Mouse (Mus musculus): ENCODE measurements around the gene Cacnb2. TPM values are rescaled to one million over a fixed set of nuclear protein-coding genes. Genes with fewer than 3 reads are reported as not detected.

Cacnb2 gene
- polyA plus RNA-seq, 1 experiment from 2014 or later = 1.6 TPM

DNA sequence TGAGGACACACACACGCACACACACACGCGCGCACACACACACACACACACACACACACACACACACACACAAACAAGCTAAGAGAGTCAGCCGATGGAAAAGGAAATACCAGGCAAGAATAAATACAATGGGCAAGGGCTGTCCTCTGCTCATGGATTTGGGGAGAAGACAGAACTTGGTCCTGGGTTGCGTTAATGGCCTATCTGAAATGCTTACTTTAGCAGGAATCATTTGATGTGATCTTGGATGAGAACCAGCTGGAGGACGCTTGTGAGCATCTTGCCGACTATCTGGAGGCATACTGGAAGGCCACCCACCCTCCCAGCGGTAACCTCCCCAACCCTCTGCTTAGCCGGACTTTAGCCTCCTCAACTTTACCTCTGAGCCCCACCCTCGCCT is 381.1 kb downstream of the Cacnb2 start:
- Histone ChIP-seq H3K27ac (no peak overlapping the region), H3K4me2 (replicated peaks) (no peak overlapping the region), H3K36me3 (no peaks in the 10 kb centered on the region), H3K27me3 (replicated peaks) (no peaks in the 10 kb centered on the region), H3K4me3 (replicated peaks) (no peak overlapping the region), H3K4me1 (replicated peaks) (no peaks in the 10 kb centered on the region), H3K9ac (no peak overlapping the region), H3K9me3 (no peaks in the 10 kb centered on the region)
- ATAC-seq = 0 out of 2 replicates have a peak, but pooled peaks have one; percentile 25
- 68% methylated on average over 11 of the region's 11 CpGs for WGBS

DNA sequence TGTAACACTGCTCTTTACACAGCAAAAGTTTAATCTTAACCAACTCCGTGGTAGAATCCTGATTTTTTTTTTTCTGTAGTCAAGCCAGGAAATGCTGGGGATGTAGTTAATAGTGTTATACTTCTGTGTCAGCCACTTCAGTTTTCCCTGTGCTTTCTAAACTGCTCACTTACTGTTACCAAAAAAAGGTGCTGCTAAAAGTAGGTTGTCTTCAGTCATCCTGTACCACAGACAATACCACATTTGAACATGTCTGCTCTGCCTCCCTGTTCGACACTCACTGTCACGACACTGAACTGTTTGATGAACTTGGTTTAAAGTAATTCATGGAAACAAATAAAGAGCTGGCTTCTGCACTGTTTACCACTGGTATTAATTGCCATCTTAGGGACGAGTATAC is 385.6 kb downstream of the Cacnb2 start:
- WGBS = 78% methylated on average over 4 of the region's 4 CpGs
- H3K27ac ChIP-seq = no peak overlapping the region

DNA sequence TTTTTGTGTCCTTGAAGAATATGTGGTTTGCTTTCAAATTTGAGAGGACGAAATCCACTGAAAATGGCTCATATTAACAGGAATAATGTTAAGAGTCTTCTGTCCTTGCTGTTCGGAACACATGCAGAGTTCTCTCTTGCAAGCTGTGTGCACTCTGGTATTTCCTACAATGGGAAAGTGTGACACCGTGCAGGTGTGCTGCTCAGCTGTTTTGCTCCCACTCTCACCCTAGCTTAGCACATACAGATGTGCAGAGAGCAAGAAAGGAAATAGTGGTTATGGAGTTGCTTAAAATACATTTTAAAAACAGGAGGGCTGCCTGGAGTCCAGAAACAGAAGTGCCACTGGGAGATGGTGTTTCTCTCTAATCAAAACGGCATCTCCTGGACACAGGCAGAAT is 386.5 kb downstream of the Cacnb2 start:
- Histone ChIP-seq H3K4me1 (replicated peaks) (no peaks in the 10 kb centered on the region), H3K4me2 (replicated peaks) (no peak overlapping the region), H3K4me3 (replicated peaks) (no peak overlapping the region), H3K27me3 (replicated peaks) (no peaks in the 10 kb centered on the region), H3K9me3 (no peaks in the 10 kb centered on the region), H3K27ac (no peak overlapping the region), H3K36me3 (no peaks in the 10 kb centered on the region), H3K9ac (no peak overlapping the region)
- ATAC-seq = no peak
- 85% methylated on average over 4 of the region's 4 CpGs for WGBS

More for the DNA sequence above, 385.6 kb downstream of the Cacnb2 start:
- Histone ChIP-seq H3K9me3 (no peaks in the 10 kb centered on the region), H3K4me1 (replicated peaks) (no peaks in the 10 kb centered on the region), H3K9ac (no peak overlapping the region), H3K4me2 (replicated peaks) (no peak overlapping the region), H3K4me3 (replicated peaks) (no peak overlapping the region), H3K27me3 (replicated peaks) (no peaks in the 10 kb centered on the region), H3K36me3 (no peaks in the 10 kb centered on the region)
- ATAC-seq = no peak

DNA sequence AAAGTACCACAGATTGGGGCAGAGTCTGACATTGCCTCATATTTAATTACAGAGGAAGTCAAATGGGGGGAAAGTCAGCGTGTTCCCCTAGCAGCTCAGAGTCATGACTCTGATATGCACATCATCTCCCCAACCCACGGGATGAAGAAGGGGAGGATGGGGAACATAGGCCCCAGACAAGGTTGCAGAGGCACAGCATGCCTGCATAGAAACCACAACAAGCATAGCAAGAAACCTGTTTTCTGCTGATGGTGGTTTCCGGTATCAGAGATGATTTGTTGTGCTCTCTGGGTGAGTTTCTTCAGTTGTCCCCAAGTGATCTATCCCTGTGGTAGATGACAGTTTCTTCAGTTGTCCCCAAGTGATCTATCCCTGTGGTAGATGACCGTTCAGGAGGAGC is 389.6 kb downstream of the Cacnb2 start:
- no peak for ATAC-seq
- Histone ChIP-seq H3K4me3 (replicated peaks) (no peak overlapping the region), H3K9ac (no peak overlapping the region), H3K4me2 (replicated peaks) (no peak overlapping the region), H3K9me3 (no peaks in the 10 kb centered on the region), H3K4me1 (replicated peaks) (no peaks in the 10 kb centered on the region), H3K27me3 (replicated peaks) (no peaks in the 10 kb centered on the region), H3K36me3 (no peaks in the 10 kb centered on the region), H3K27ac (no peak overlapping the region)
- WGBS = 92% methylated on average over 4 of the region's 4 CpGs

DNA sequence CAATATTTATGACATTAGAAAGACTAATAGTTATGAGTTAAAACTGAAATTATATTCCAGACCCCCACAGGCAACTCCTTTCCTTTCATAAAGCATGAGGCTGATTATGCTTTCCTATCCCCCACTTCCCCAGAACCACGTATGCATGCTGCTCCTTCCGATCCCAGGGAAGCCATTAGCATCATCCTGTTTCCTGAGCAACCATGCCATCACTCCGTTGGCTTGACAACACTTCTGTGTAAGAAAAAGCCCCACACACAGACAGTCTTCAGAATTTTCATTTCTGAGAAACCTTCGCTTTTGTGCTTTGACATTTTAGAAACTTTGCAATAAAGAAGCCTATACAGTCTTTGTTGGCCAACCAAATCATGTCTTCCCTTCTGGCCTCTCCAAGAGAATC is 393.1 kb downstream of the Cacnb2 start:
- ATAC-seq = no peak
- H3K27ac ChIP-seq = no peak overlapping the region
- H3K4me2 ChIP-seq (replicated peaks) = no peak overlapping the region
- no peak overlapping the region for H3K4me3 ChIP-seq (replicated peaks)
- no peaks in the 10 kb centered on the region for H3K9me3 ChIP-seq
- WGBS = 87% methylated on average over 4 of the region's 4 CpGs
- H3K9ac ChIP-seq = no peak overlapping the region
- no peaks in the 10 kb centered on the region for H3K36me3 ChIP-seq
- H3K27me3 ChIP-seq (replicated peaks) = no peaks in the 10 kb centered on the region
- no peaks in the 10 kb centered on the region for H3K4me1 ChIP-seq (replicated peaks)

DNA sequence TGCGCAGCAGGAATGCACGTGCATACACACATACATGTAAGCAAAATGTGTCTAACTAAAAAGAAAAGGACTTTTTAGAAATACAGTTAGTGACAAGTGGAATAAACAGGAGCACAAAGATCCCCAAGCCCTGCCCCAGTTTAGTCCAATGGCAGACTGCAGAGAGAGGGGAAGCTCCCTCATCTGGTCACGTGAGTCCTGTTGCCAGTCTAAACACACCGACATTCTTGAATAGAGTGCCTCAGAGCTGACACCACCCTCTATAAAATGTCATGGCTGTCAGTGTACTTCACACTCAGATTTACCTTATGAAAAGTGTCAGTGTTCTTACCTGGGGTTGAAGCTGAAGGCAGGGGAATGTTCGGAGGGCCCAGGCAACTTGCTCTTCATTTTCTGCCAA is 394.9 kb downstream of the Cacnb2 start:
- Histone ChIP-seq H3K9me3 (no peaks in the 10 kb centered on the region), H3K9ac (no peak overlapping the region), H3K4me3 (replicated peaks) (no peak overlapping the region), H3K27me3 (replicated peaks) (no peaks in the 10 kb centered on the region), H3K27ac (no peak overlapping the region), H3K4me2 (replicated peaks) (no peak overlapping the region), H3K4me1 (replicated peaks) (no peaks in the 10 kb centered on the region), H3K36me3 (no peaks in the 10 kb centered on the region)
- 74% methylated on average over 5 of the region's 5 CpGs for WGBS
- ATAC-seq = no peak

DNA sequence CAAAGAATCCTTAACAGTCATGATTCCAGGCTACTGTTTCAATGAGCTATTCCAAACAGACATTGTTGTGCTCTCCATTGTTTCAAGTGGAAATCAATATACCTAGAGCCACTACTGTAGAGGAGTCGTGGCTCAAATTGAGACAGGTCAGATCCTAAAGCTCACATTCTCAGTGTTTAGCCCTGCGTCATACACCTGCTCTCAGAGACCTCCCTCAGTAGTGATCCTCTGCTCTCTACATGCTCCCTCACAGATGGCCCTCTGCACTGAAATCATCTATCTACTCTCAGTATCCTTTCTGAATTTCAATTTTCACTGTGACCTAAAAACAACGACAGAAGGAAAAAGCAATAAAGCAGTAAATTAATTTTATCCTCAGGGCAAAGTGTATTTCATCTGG is 404.6 kb downstream of the Cacnb2 start:
- Histone ChIP-seq H3K27me3 (replicated peaks) (no peaks in the 10 kb centered on the region), H3K4me2 (replicated peaks) (no peak overlapping the region), H3K4me1 (replicated peaks) (no peaks in the 10 kb centered on the region), H3K36me3 (no peaks in the 10 kb centered on the region), H3K27ac (no peak overlapping the region), H3K4me3 (replicated peaks) (no peak overlapping the region), H3K9ac (no peak overlapping the region), H3K9me3 (no peaks in the 10 kb centered on the region)
- ATAC-seq = no peak
- WGBS = 85% methylated on average over 3 of the region's 3 CpGs

DNA sequence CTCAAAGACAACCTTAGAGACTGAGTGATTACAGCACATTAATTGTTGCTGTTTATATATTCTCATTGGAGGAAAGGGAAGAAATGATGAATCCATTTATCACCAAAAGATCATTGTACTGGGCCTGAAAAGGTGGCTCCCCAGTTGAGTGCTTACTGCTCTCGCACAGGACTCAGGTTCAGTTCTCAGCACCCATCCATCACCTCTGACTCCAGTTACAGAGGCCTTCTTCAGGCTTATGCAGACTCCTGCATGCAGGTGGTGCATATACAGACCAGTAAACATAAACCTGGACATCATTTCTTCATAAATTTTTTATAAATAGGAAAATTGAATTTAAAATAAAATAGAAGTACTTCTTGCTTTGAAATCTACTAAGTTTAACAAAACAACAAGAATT is 405.2 kb downstream of the Cacnb2 start:
- 93% methylated on average over 1 of the region's 1 CpGs for WGBS

DNA sequence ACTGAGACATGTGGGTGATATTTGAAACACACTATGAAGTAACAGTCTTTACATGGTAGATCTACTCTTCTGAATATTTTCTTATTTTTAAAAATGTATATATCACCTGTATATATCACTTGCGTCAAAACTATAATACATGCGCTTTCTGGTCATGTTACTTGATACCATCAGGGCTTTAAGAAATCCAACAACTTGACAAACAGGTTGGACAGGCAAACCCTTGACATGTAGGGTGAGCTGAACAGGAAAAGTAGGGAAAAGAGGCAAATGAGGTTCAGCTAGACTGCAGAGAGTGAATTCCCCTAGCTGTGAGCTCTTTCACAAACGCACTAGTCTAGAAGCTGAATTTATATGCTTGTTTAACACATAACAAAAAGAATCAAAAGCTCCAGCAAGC is 423.9 kb downstream of the Cacnb2 start:
- Histone ChIP-seq H3K36me3 (no peaks in the 10 kb centered on the region; the same call in 1 of the 2 replicates), H3K9ac (no peak overlapping the region), H3K4me2 (replicated peaks) (no peak overlapping the region), H3K27ac (no peak overlapping the region), H3K4me1 (replicated peaks) (no peaks in the 10 kb centered on the region), H3K9me3 (no peaks in the 10 kb centered on the region), H3K27me3 (replicated peaks) (no peaks in the 10 kb centered on the region), H3K4me3 (replicated peaks) (no peak overlapping the region)
- WGBS = 92% methylated on average over 3 of the region's 3 CpGs
- ATAC-seq = no peak

More for the DNA sequence above, 405.2 kb downstream of the Cacnb2 start:
- no peaks in the 10 kb centered on the region for H3K27me3 ChIP-seq (replicated peaks)
- no peaks in the 10 kb centered on the region for H3K4me1 ChIP-seq (replicated peaks)
- no peaks in the 10 kb centered on the region for H3K9me3 ChIP-seq
- H3K4me3 ChIP-seq (replicated peaks) = no peak overlapping the region
- no peak overlapping the region for H3K9ac ChIP-seq
- ATAC-seq = no peak
- H3K27ac ChIP-seq = no peak overlapping the region
- no peaks in the 10 kb centered on the region for H3K36me3 ChIP-seq
- H3K4me2 ChIP-seq (replicated peaks) = no peak overlapping the region

DNA sequence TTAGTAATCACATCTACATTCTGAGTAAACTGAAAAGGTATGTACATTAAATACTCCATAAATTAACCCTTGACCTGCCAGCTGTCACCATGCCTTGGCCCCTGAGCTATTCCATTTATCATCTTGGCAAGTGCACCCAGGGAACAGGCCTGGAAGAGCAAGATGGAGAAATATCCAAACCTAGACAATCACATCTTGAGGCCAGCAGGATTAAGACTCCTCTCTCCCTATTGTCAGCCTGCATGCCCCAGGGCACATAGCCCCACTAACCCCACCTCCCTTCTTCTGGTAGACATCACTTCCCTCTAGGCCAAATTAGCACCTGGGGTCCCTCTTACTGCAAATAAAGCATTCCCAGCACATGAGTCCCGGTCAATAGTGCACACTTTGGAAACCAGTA is 424.9 kb downstream of the Cacnb2 start:
- 83% methylated on average over 1 of the region's 1 CpGs for WGBS

More for the DNA sequence above, 424.9 kb downstream of the Cacnb2 start:
- Histone ChIP-seq H3K27ac (no peak overlapping the region), H3K36me3 (no peaks in the 10 kb centered on the region; the same call in 1 of the 2 replicates), H3K9me3 (no peaks in the 10 kb centered on the region), H3K9ac (no peak overlapping the region), H3K4me3 (replicated peaks) (no peak overlapping the region), H3K27me3 (replicated peaks) (no peaks in the 10 kb centered on the region), H3K4me2 (replicated peaks) (no peak overlapping the region), H3K4me1 (replicated peaks) (no peaks in the 10 kb centered on the region)
- no peak for ATAC-seq

Other genes starting within 250 kb of the Cacnb2 start
- gene Slc39a12, start 214.8 kb upstream of the Cacnb2 start, polyA plus RNA-seq (2015; fragmentation: Nextera tagmentation; extraction: Ambion mirVana) = not detected in 2 replicates